Mouse (Mus musculus) intestine, embryonic 15.5 days (tissue): ENCODE data around the gene Ifnar2. TPM values are rescaled to one million over a fixed set of nuclear protein-coding genes. Genes with fewer than 3 reads are reported as not detected.
A peak's percentile ranks its signal among the peaks of the same experiment; 100 is the strongest.

Experiments
- ATAC-seq: fragments of 200-750 bp; cut with Nextera tagmentation; 2 replicates; pipeline ENCODE4 v1.8.0; 2017; ENCODE audit warnings: moderate TSS enrichment, moderate library complexity
- H3K27ac ChIP-seq: fragments of 300-500 bp; sonication (generic); 2 replicates; pipeline ENCODE4 v1.5.1; 2015; ENCODE audit warnings: mild to moderate bottlenecking, inconsistent platforms
- H3K27me3 ChIP-seq: fragments of 300-500 bp; sonication (generic); replicated peaks from 2 replicates; pipeline ENCODE4 v1.6.1; 2015; ENCODE audit warnings: inconsistent platforms
- H3K36me3 ChIP-seq: fragments of 300-500 bp; sonication (generic); 2 replicates; pipeline ENCODE4 v1.6.1; 2015; ENCODE audit warnings: inconsistent platforms
- H3K4me1 ChIP-seq: fragments of 300-500 bp; sonication (generic); replicated peaks from 2 replicates; pipeline ENCODE4 v1.6.1; 2015; ENCODE audit warnings: inconsistent platforms
- H3K4me2 ChIP-seq: fragments of 300-500 bp; sonication (generic); replicated peaks from 2 replicates; pipeline ENCODE4 v1.6.1; 2015; ENCODE audit warnings: mild to moderate bottlenecking, inconsistent platforms
- H3K4me3 ChIP-seq: fragments of 300-500 bp; sonication (generic); replicated peaks from 2 replicates; pipeline ENCODE4 v1.5.1; 2015; ENCODE audit warnings: inconsistent platforms
- H3K9ac ChIP-seq: fragments of 300-500 bp; sonication (generic); 2 replicates; pipeline ENCODE4 v1.6.1; 2015; ENCODE audit warnings: inconsistent platforms
- H3K9me3 ChIP-seq: fragments of 300-500 bp; sonication (generic); 2 replicates; pipeline ENCODE4 v1.6.1; 2016; ENCODE audit warnings: inconsistent platforms
- WGBS: fragments of 180-500 bp; shearing (Covaris S2); methylation state at CpG from one replicate; pipeline ENCODE4 v1.1.7; 2015; 5-methylcytosine and 5-hydroxymethylcytosine counted together
- polyA plus RNA-seq: library from polyadenylated mRNA; unstranded; fragments of >200 nt; fragmentation: Nextera tagmentation; extraction: Ambion mirVana; gene quantifications from 2 replicates; pipeline ENCODE4 v1.2.1, GENCODE M21; 2015

The Ifnar2 gene
- polyA plus RNA-seq, 1 experiment from 2014 or later = 44.5 TPM

GRCm38 (mm10) chr16:91381606-91382005 lies 9.0 kb downstream of the Ifnar2 start:
- Histone ChIP-seq H3K27ac (no peak overlapping the region), H3K9me3 (no peaks in the 10 kb centered on the region), H3K4me1 (peaks cover 14% of the 10 kb centered on the region; the same call in 1 of the 2 replicates), H3K27me3 (no peaks in the 10 kb centered on the region), H3K4me2 (no peak overlapping the region), H3K9ac (no peak overlapping the region), H3K4me3 (no peak overlapping the region), H3K36me3 (no peaks in the 10 kb centered on the region)
- no peak for ATAC-seq
- WGBS = 81% methylated on average over 4 of the region's 4 CpGs

GRCm38 (mm10) chr16:91382261-91382790 lies 9.7 kb downstream of the Ifnar2 start:
- Histone ChIP-seq H3K9ac (no peak overlapping the region), H3K27me3 (no peaks in the 10 kb centered on the region), H3K9me3 (no peaks in the 10 kb centered on the region), H3K4me2 (no peak overlapping the region), H3K4me1 (peaks cover 14% of the 10 kb centered on the region; the same call in 1 of the 2 replicates), H3K4me3 (no peak overlapping the region), H3K27ac (no peak overlapping the region), H3K36me3 (no peaks in the 10 kb centered on the region)
- WGBS = 89% methylated on average over 9 of the region's 9 CpGs
- no peak for ATAC-seq

GRCm38 (mm10) chr16:91384221-91384620 lies 11.6 kb downstream of the Ifnar2 start:
- Histone ChIP-seq H3K9ac (no peak overlapping the region), H3K27ac (no peak overlapping the region), H3K9me3 (no peaks in the 10 kb centered on the region), H3K36me3 (0 out of 2 replicates have a peak, but pooled peaks cover 3% of the 10 kb centered on the region), H3K4me3 (no peak overlapping the region), H3K4me2 (no peak overlapping the region), H3K4me1 (peaks cover 8% of the 10 kb centered on the region; the same call in 1 of the 2 replicates), H3K27me3 (no peaks in the 10 kb centered on the region)
- 80% methylated on average over 4 of the region's 4 CpGs for WGBS
- ATAC-seq = no peak

GRCm38 (mm10) chr16:91385621-91386020 lies 13.0 kb downstream of the Ifnar2 start:
- Histone ChIP-seq H3K27me3 (no peaks in the 10 kb centered on the region), H3K9me3 (no peaks in the 10 kb centered on the region), H3K36me3 (0 out of 2 replicates have a peak, but pooled peaks cover 5% of the 10 kb centered on the region), H3K4me1 (0 out of 2 replicates have a peak, but pooled peaks cover 3% of the 10 kb centered on the region), H3K4me2 (no peak overlapping the region), H3K4me3 (no peak overlapping the region), H3K9ac (no peak overlapping the region), H3K27ac (no peak overlapping the region)
- WGBS = 45% methylated on average over 10 of the region's 10 CpGs
- 0 out of 2 replicates have a peak, but pooled peaks have one; percentile 31 for ATAC-seq

GRCm38 (mm10) chr16:91386419-91387120 lies 14.0 kb downstream of the Ifnar2 start:
- H3K9me3 ChIP-seq = no peaks in the 10 kb centered on the region
- H3K4me2 ChIP-seq = no peak overlapping the region
- 0 out of 2 replicates have a peak, but pooled peaks cover 3% of the 10 kb centered on the region for H3K4me1 ChIP-seq
- 88% methylated on average over 10 of the region's 10 CpGs for WGBS
- no peaks in the 10 kb centered on the region for H3K27me3 ChIP-seq
- 0 out of 2 replicates have a peak, but pooled peaks cover 5% of the 10 kb centered on the region for H3K36me3 ChIP-seq
- no peak overlapping the region for H3K4me3 ChIP-seq
- no peak overlapping the region for H3K9ac ChIP-seq
- H3K27ac ChIP-seq = no peak overlapping the region
- ATAC-seq = no peak

GRCm38 (mm10) chr16:91387121-91387486 lies 14.5 kb downstream of the Ifnar2 start:
- Histone ChIP-seq H3K27me3 (no peaks in the 10 kb centered on the region), H3K27ac (no peak overlapping the region), H3K4me1 (0 out of 2 replicates have a peak, but pooled peaks cover 3% of the 10 kb centered on the region), H3K36me3 (0 out of 2 replicates have a peak, but pooled peaks cover 5% of the 10 kb centered on the region), H3K9me3 (no peaks in the 10 kb centered on the region), H3K4me3 (no peak overlapping the region), H3K9ac (no peak overlapping the region), H3K4me2 (no peak overlapping the region)
- 91% methylated on average over 3 of the region's 3 CpGs for WGBS
- no peak for ATAC-seq

GRCm38 (mm10) chr16:91390100-91390499 lies 17.5 kb downstream of the Ifnar2 start:
- Histone ChIP-seq H3K36me3 (peaks cover 14% of the 10 kb centered on the region), H3K4me1 (0 out of 2 replicates have a peak, but pooled peaks cover 3% of the 10 kb centered on the region), H3K4me3 (no peak overlapping the region), H3K9ac (no peak overlapping the region), H3K27ac (no peak overlapping the region), H3K9me3 (no peaks in the 10 kb centered on the region), H3K27me3 (no peaks in the 10 kb centered on the region), H3K4me2 (no peak overlapping the region)
- no peak for ATAC-seq
- 87% methylated on average over 4 of the region's 4 CpGs for WGBS

- no peak within 1 kb of the TSS for H3K27ac ChIP-seq
- no peaks in the 10 kb centered on the region for H3K4me1 ChIP-seq
- no peak within 1 kb of the TSS for H3K4me2 ChIP-seq
- no peaks in the 10 kb centered on the region for H3K27me3 ChIP-seq
- no peaks in the 10 kb centered on the region for H3K9me3 ChIP-seq
- no peak within 1 kb of the TSS for H3K4me3 ChIP-seq
- no peak for ATAC-seq
- peaks cover 14% of the 10 kb centered on the region for H3K36me3 ChIP-seq
- WGBS = 80% methylated on average over 5 of the region's 5 CpGs
- no peak within 1 kb of the TSS for H3K9ac ChIP-seq
Observed at GRCm38 (mm10) chr16:91391421-91391820, 18.8 kb downstream of the Ifnar2 start, which contains the start of gene Gm21970. Gm21970 (plus strand) TSS chr16:91391721.

- Histone ChIP-seq H3K27ac (no peak overlapping the region), H3K27me3 (no peaks in the 10 kb centered on the region), H3K9ac (no peak overlapping the region), H3K4me2 (no peak overlapping the region), H3K9me3 (no peaks in the 10 kb centered on the region), H3K4me3 (no peak overlapping the region), H3K4me1 (no peaks in the 10 kb centered on the region), H3K36me3 (peaks cover 12% of the 10 kb centered on the region)
- WGBS = 70% methylated on average over 4 of the region's 4 CpGs
- ATAC-seq = no peak
Observed at GRCm38 (mm10) chr16:91394826-91395410, 22.3 kb downstream of the Ifnar2 start.

GRCm38 (mm10) chr16:91395633-91396392 lies 23.2 kb downstream of the Ifnar2 start:
- Histone ChIP-seq H3K9ac (no peak overlapping the region), H3K4me2 (no peak overlapping the region), H3K4me3 (no peak overlapping the region), H3K4me1 (no peaks in the 10 kb centered on the region), H3K27me3 (no peaks in the 10 kb centered on the region), H3K9me3 (no peaks in the 10 kb centered on the region), H3K27ac (no peak overlapping the region), H3K36me3 (peaks cover 9% of the 10 kb centered on the region)
- no peak for ATAC-seq
- 62% methylated on average over 8 of the region's 8 CpGs for WGBS

- no peak overlapping the region for H3K4me2 ChIP-seq
Observed at GRCm38 (mm10) chr16:91396844-91397537, 24.4 kb downstream of the Ifnar2 start.

More at GRCm38 (mm10) chr16:91396844-91397537, 24.4 kb downstream of the Ifnar2 start:
- ATAC-seq = no peak
- Histone ChIP-seq H3K4me1 (no peaks in the 10 kb centered on the region), H3K27me3 (no peaks in the 10 kb centered on the region), H3K9me3 (no peaks in the 10 kb centered on the region), H3K27ac (no peak overlapping the region), H3K36me3 (peaks cover 9% of the 10 kb centered on the region), H3K4me3 (no peak overlapping the region), H3K9ac (no peak overlapping the region)
- 80% methylated on average over 10 of the region's 10 CpGs for WGBS
